Mouse (Mus musculus) cerebellum, postnatal 4 days (tissue): ENCODE results near the gene Slc45a1.
"Not testable (repeated sequence)": the region's sequence is repeated elsewhere in the genome, so short reads cannot be mapped to it uniquely, and the experiment has no call there.

Source experiments
- DNase-seq, 2 experiments: peaks; one replicate each; pipeline ENCODE4 v3.0.0; 2022; ENCODE audit warnings: low spot score in 2 of 2, mixed read lengths in 1 of 2

Slc45a1 gene

DNA sequence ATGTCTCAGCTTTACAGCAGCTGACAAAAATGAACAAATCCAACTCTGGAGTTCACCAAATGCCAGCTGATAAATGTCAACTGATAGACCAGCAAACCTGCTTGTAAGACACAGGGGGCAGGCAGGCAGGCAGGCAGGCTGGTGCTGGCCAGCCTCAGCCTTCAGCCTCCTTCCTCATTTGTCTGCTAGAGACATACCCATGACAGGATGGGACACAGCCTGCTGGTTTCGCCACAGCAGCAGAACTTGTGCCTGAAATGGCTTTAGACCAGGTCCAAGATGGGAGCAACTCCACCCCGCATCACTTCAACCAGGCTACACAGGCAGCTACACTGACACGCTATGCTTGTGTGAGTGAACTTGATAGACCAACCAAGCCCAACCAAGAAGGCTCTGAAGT lies 46.2 kb downstream of the Slc45a1 start:
- DNase-seq: no peak

DNA sequence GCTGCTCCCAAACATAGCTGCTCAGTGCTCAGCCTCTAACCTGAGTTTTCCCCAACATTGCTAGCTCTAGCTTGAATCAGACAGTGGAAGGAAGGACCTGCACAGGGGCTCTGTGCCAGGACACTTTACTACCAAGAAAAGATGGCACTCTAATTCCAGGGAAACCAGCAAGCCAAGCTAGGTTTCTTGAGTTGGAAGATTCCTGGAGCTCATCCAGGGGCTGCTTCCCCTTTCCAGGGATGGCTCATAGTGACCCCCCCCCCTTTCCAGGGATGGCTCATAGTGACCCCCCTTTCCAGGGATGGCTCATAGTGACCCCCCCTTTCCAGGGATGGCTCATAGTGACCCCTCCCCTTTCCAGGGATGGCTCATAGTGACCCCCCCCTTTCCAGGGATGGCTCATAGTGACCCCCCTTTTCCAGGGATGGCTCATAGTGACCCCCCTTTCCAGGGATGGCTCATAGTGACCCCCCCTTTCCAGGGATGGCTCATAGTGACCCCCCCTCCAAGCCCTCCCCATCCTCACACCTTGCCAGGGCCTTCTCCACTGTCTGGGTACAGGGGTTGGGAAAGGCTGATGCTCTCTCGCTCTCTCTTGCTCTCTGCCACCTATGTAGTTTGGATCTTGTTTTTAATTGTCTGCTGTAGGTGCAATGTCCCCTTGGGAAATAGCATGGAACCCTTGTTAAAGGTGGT lies 48.5 kb downstream of the Slc45a1 start:
- DNase-seq: no peak

DNA sequence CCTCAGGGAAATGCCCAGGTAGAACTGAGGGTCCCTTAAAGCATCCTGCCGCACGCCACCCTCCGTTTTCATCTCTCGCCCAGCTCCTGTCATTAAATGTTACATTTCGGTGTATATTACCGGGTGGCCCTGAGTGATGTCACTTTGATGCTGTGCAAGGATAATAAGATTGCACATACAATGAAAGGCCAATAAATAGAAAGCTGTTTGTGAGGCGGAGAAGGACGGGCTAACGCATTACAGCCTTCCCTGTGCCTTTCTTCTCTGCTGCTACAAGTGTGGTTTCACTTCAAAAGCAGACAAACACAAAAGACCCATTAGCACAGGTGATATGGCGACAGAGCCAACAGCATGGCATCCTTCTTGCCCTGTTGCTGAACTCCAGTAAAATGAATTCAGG lies 50.5 kb downstream of the Slc45a1 start:
- DNase-seq: no peak

DNA sequence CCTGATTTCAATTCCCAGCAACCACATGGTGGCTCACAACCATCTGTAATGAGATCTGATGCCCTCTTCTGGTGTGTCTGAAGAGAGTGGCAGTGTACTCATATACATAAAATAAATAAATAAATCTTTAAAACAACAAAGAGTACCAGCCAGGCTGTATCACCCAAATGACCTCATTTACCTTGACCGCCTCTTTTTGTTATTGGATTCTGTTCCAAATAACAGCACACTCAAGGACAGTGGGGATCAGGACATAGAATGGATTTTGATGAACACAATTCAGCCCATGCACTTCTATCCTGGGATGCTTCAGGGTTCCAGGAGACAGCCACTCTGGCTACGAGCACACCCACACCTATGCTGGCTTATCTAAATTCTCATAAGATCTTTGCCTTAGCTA lies 51.5 kb downstream of the Slc45a1 start:
- not testable (repeated sequence) for DNase-seq

- DNase-seq: no peak
Measured at GRCm38 (mm10) chr4:150599119-150599992, 52.6 kb downstream of the Slc45a1 start.

DNA sequence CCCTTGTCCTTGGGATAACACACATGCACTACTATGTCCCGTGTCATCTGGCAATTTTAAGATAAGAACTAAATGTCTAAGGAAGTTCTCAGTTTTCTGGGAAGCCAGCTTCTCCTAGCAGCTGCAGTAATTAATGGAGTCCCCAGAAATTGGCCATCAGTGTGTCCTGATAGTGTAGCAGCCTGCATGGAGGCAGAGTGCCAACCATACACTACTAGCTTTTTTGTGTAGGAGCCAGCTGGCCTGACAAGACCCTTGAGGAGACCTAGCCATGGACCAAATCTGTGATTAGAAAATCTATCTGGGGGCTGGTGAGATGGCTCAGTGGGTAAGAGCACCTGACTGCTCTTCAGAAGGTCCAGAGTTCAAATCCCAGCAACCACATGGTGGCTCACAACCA lies 53.3 kb downstream of the Slc45a1 start:
- peak in 1 of 2 experiments; percentile 56 for DNase-seq

DNA sequence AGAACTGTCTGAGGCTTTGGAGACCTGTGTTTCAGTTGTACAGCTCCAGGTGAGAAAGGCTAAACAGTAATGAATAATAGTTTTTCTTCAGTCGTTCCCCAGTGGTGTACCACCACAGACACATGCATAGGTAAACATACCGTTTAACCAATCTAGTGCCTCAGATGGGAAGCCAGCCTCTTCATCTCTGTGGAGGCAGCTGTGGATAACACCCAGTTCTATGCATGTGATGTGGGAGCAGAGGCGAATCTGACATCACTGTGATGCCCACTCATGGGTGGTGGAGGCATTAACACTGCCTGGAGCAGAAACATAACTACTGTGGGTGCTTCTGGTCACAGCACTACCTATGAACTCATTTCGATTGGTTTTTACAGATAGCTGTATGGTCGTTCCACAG lies 56.0 kb downstream of the Slc45a1 start:
- DNase-seq: no peak

- no peak for DNase-seq
Measured at GRCm38 (mm10) chr4:150595071-150595470, 56.9 kb downstream of the Slc45a1 start.

GRCm38 (mm10) chr4:150594298-150594829 lies 57.6 kb downstream of the Slc45a1 start:
- no peak for DNase-seq

GRCm38 (mm10) chr4:150593473-150594217 lies 58.3 kb downstream of the Slc45a1 start:
- no peak for DNase-seq

DNA sequence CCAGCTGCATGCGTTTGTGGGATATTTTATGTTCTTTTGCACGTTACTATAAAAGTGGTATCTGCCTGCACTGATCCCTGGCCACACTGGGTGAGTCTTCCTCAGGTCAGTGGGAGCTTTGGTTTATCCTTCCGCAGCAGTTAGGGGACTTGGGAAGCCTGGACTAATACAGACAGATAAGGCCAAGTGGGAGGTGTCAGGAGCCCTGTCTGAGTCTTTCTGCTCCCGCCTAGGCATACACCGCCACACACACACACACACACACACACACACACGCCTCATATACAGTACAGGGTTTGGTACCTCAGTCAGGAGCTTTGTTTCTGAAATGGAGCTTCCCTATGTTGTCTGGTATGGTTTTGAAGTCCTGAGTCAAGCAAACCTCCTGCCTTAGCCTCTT lies 59.9 kb downstream of the Slc45a1 start:
- DNase-seq: no peak

DNA sequence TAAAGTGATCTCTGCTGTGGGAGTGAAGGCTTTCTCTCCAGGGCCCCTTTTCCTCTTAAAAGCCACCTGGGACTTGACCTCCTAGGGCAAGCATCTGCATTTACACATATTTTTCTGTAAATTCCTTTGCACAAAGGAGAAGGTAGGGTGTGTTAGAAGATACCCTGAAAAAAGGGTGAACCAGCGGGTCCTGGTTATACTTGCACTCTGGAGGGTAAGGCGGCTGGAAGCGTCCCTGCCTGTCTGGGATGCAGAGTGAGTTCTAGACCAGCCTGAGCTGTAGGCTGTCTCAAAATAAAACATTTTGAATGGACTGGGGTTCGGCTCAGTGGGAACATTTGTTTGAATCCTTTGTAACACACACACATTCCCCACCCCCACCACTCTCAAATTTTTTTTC lies 60.4 kb downstream of the Slc45a1 start:
- DNase-seq: no peak

DNA sequence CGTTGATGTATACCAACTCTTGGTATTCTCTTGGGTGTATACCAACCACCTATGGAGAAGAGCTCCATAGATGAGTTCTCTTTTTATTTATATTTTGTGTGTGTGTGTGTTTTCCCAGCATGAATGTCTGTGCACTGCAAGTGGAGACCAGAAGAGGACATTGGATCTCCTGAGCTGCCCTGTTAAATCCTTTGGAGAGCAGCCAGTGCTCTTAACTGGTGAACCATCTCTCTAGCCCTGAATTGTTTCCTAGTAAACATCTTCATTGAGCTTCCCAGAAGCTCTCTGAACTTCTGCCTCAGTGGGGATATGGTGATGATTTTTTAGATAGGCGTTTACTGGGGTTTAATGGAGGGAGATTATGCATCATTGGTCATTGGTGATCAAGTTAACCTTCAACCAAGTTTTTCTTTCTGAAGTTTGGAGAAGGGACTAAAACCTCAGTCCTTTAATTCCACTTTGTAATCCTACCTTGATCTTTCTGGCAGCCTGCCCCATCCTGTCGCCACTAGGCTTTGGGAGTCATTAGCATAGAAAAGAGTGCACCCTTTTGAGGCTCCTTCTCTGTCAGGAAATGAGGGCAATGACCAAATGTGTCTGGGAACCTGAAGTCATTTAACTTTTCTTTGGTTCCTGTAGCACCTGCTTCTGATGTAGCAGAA lies 61.2 kb downstream of the Slc45a1 start:
- DNase-seq: no peak

DNA sequence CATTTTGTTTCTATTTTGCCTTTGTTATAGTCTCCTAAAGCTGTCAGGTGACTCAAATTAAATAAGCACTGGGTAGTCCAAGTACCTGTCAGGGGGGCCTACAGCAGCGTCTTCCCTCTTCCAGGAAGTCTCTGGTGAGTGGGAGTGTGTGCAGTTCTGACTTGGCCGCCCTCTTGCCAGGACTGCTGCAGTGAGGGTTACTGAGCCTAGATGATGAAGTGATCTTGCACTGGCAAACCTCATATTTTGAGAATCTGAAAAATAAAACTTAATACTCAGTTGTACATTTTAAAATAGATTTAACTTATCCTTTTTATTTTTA lies 63.7 kb downstream of the Slc45a1 start:
- no peak for DNase-seq

- DNase-seq: no peak
Measured at GRCm38 (mm10) chr4:150587597-150588299, 64.2 kb downstream of the Slc45a1 start.

- no peak for DNase-seq
Measured at GRCm38 (mm10) chr4:150586275-150586674, 65.7 kb downstream of the Slc45a1 start.

DNA sequence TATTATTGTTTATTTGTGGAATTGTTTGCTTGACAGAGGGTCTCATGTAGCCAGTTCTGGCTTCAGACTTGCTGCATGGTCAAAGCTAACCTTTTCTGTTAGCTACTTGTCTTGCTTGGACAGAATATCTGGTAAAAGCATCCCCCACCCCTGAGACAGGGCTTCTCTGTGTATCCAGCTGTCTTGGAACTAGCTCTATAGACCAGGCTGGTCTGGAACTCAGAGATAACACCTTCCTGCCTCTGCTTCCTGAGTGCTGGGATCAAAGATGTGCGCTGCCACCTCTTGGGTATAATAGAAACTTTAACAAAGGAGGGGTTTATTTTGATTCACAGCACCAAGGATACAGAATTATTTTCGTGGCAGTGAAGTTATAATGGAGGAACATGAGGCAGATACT lies 66.2 kb downstream of the Slc45a1 start:
- DNase-seq: no peak

GRCm38 (mm10) chr4:150583777-150584135 lies 68.2 kb downstream of the Slc45a1 start:
- DNase-seq: no peak

- no peak for DNase-seq
Measured at GRCm38 (mm10) chr4:150582966-150583776, 68.8 kb downstream of the Slc45a1 start.
